Mouse (Mus musculus) cerebellum, postnatal 36 days (tissue): ENCODE measurements around the gene Cd38.
"Not testable (repeated sequence)": the region's sequence is repeated elsewhere in the genome, so short reads cannot be mapped to it uniquely, and the experiment has no call there.

Experiments
- DNase-seq, 2 experiments: peaks; one replicate each; pipeline ENCODE4 v3.0.0; 2021 to 2022; ENCODE audit warnings: mixed read lengths in 2 of 2

The Cd38 gene

DNA sequence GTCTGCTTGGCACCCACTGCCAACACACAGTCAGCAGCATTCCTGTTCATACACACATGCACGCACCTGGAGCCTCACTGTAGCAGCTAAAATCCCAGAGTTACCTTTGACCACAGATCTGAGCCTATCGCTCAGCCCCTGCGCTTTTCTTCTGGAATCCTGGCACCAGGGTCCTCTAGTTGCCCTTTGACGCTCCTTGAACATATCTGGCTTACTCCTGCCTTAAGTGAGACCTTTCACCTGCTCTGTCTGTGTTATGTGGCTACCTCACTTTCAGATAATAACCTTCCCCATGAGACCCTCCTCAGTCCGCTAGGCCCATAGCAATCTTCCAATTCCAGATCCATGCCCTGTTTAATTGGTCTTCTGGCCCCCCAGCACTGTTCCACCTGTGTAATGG, 8.3 kb upstream of the Cd38 start:
- DNase-seq: no peak

DNA sequence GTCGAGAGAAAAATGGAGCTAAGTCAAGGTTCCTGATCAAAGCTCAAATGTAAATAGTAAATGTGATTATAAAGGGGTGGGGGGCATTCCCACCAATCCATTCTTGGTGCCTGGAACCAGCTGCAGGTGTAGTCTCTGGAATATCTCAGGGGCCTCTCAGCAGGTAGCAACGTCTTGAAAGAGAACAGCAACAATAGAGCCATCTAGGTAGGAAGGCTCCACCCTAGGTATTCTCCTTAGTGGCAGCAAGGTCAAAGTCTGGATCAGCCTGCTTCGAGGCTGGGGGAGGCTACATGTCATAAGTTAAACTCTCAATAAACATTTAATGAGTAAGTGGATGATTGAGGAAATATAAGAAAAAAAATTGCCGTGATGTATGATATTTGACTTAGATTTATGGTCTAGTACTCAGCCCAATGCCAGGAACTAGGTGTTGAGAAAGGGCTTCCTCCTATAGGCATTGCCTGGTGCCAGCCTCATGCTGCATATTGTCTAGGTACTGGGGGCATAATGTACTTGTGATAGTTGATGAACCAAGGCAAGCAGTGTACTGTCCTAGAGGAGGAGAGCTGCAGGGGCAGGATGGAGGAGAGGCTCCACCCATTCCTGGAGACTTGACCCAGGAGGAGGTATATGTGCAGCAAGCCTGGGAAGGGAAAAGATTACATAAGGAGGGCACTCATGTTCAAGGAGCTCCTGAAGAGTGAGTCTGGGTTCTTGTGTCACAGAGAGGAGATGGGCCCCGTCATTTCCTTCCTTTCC, 7.5 kb upstream of the Cd38 start:
- no peak for DNase-seq

DNA sequence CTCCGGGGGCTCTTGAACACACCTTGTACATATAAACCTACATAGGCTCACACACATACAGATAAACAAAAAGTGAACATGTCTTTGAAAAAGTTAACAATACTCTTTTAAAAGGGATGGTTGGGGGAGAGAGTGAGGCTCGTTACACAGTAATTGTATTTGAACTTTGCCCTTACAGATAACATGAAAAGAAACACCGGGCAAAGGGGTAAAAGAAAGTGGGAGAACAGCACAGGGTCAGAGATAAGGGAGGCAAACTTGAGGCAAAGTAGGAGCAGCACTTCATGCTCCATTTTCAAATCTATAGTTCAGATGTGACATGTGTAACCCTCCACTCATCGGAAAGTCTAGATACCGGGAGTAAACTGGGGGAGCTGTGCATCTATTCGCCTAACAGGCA, 4.7 kb upstream of the Cd38 start:
- DNase-seq: no peak

DNA sequence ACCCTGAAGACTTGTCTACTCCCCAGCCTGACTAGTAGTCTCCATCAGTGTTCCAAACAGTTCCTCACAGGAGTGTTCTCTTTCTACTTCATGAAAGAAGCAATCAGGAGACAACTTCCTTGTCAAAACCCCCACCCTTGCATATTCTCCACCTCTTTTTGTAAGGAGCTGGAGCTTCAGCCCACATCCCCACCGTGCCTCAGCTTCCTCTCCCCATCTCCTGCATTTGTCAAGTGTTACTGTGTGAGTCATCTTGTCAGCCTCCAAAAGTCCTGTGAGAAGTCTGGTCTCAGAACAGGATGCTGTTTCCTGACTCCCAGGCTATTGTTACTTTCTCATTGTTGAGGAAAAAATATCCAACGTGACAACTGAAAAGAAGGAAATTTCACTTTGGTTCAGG, 3.0 kb upstream of the Cd38 start:
- no peak for DNase-seq

DNA sequence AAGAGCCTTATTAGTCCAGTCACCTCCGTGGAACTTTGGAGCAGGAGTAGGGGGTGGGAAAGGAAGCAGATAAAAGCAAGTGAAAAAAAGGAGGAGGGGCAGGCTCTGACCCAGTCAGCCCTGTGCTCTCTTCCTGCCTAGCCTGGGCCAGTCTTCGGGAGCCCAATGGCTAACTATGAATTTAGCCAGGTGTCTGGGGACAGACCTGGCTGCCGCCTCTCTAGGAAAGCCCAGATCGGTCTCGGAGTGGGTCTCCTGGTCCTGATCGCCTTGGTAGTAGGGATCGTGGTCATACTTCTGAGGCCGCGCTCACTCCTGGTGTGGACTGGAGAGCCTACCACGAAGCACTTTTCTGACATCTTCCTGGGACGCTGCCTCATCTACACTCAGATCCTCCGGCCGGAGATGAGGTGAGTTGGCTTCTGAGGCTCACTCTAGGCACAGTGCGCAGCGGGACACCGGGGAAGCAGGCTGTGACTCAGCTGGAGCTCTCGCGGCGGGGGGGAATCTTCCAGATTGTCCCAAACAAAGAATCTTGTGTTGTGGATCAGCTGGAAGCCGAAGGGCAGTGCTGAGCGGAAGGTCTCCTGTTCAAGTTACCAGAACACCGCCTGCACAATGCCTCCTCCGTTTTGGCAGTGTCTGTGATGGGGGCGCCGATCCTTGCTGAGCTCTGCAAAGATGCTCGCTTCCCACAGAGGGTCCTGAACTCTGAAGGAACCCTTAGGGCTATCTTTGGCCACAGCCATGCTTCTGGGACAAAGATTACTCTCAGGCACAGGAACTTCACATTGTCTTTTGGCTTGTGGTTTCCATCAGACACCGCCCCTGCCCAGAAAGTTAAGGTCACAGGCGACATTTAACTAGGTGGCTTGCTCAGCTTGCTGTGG, 603 bp downstream of the Cd38 start:
- DNase-seq: peak; percentile 36 to 46

DNA sequence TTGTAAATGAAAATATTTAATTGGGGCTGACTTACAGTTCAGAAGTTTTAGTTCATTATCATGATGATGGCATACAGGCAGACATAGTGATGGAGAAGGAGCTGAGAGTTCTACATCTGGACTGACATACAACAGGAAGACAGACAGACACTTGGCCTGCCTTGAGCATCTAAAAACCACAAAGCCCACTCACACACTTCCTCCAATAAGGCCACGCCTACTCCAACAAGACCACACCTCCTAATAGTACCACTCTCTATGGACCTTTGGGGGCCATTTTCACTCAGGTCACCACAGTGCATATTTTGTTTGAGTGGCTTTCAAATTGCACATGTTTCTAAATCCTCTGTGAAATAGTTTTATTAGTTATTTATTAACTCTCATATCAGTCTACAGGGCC, 3.5 kb downstream of the Cd38 start:
- no peak for DNase-seq

DNA sequence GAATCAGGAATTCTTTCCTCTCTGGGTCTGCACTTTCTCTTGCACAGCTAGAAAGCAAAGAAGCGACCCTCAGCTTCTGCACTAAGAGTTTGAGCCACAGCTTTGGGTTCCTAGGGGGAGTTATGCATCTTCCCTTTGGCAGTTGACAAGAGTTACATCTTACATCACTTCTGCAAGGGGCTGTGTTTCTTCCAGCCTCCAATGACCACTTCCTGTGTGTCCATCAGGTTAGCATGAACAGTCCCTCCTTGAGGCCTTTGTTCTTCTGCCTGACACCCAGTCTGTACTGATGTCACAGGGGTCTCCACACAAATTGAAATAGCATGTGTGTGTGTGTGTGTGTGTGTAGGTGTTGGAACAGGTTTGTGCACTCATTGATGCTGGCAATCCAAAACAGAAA, 4.3 kb downstream of the Cd38 start:
- DNase-seq: no peak

DNA sequence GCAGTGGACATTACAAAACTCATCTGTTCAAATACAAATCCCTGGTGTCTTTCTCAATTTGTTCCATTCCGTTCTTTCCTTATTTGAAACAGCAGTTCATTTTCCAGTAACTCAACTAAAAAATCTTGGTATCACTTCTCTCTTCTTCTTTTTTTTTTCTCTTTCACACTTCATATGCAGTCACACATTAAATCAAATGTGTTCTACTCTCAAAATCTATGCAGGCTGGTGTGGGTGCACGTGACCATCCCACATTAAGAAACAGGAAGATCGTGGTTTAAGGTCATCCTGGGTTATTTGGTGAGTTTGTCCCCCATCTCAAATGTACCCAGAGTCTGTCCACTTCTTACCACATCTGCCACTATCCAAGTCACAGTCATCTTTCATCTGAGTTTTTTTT, 13.7 kb downstream of the Cd38 start:
- no peak for DNase-seq

DNA sequence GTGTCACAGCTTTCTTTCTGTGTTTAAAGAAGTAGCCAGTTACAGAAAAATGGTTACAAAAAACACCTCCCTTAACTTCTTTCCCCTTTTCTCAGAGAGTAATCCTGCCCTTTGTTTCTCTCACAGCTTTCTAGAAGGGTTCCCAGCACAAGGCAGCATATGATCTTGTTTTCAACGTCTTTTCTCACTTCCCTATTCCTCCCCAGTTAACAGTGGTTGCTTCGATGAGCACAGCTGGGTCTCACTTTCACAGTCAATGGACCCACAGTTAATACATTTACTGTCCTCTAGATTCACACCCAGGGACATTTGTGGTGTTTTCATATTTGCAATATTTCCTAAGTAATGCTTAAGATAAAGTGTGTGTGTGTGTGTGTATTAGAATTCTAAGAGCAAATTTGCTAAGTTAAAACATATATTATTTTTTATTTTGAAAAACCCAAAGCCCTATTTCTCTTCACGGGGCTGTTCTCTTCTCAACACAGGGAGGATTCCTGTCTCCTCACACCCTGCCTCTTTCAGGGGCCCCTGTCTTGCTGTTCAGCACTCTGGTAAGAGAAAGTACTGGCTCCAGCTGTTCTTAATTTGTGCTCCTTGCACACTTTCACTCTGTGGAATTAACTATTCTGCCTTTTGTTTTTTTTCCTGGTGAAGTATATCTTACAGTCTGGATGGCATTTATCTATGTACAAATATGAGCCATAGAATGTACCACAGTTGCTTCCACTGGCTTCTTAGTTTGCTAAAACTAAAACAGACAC, 16.9 kb downstream of the Cd38 start:
- DNase-seq: no peak

DNA sequence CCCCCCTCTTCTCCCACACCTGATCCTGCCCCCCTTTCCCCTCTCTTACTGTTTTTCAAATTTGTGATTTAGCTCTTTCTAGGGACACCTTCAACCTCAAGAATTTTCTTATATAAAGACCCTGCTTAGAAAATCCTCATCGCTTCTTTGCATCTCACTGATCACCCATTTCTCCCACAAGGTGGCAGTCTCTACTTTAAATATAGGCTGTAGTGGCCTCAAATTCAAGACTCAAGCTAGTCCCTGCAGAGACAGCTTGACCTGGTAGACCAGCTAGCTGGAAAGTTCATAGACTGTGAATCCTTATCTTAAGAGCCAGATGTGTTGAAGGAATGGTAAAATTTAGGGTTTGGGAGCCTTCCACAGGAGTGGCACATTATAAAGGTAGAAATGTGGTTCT, 24.0 kb downstream of the Cd38 start:
- peak in 1 of 2 experiments; percentile 11 for DNase-seq

DNA sequence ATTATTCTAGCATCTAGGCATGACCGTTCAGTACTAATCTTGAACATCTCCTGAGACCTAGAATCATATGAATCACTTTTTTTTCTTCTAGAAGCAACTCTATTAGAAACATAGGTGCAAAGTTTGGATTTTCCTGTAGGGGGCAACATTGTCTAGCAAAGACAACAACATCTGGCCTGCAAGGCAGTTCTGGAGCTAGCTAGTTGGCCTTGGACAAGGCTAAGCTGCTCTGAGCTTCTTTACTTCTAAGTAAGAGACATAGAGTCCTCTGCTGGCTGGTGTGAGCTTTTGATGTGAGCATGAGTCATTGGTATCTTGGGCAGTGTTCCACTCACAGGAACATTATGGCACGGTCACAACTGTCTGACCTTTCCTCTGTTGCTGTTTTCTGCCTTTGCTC, 25.8 kb downstream of the Cd38 start:
- no peak for DNase-seq

DNA sequence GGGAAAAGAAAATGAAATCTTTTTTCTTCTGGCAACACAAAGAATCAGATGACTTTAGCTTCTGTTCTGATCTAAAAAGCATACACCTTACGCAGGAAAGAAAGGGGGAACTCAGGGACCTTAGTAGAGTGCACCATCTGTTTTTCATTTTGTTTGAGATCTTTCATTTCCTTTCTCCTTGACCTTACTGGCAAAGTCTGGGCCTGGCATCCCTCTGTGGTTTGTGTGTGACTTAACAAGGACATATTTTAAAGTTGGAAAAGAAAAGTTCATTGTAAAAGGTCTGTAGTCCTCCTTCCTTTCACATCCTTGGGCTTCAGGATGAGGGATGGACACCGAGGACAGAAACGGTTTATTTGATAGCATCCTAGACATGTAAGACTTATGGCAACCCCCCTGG, 27.6 kb downstream of the Cd38 start:
- DNase-seq: no peak

DNA sequence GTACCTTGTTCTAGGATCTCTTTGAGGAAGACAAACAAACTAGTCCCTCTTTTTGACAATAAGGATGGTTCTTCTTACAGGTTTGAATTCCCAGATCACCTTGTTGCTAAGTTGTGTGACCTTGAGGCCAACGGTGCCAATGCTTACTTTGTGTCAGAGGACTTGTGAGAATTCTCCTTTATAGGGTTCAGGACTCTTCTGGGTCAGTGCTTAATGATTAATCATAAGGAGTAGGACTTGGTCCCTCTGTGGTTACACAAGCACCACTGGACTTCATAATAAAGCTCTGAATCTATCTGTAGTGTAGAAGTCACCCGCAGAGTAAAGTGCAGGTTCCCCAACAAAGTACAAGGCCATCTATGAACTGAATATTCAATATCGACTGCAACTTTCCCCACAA, 36.3 kb downstream of the Cd38 start:
- DNase-seq: no peak

DNA sequence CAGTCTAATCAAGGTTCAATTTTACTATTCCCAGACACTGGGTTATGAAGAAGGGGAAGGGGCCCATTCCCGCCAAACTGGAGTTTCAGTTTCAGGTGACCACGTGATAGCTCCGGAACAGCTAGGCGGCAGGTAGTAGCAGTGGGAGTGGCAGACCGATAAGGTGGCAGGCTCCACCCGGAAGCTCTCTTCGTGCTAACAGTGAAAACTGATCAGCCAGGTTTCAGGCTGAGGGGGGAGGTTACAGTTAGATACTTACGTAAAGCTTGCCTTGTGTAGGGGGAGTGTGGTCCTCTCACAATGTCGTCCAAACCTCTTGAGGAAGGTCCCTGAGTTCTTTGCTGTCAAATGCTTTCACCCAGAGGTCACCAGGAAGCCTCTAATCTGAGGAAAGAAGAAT, 40.9 kb downstream of the Cd38 start:
- DNase-seq: no peak

DNA sequence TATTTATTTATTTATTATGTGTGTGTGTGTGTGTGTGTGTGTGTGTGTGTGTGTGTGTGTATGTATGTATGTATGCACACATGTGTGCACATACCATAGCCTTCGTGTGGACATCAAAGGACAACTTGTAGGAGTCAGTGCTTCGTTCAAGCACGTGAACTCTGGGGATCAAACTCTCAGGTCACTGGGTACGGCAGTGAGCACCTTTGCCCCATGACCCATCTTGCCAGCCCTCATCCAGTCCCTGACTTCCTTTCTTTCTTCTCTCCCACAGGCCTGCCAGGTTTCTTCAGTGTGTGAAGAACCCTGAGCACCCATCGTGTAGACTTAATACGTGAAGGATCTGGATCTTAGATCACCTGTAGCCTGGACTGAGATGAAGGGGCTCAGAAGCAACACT, 41.7 kb downstream of the Cd38 start:
- DNase-seq: no peak

DNA sequence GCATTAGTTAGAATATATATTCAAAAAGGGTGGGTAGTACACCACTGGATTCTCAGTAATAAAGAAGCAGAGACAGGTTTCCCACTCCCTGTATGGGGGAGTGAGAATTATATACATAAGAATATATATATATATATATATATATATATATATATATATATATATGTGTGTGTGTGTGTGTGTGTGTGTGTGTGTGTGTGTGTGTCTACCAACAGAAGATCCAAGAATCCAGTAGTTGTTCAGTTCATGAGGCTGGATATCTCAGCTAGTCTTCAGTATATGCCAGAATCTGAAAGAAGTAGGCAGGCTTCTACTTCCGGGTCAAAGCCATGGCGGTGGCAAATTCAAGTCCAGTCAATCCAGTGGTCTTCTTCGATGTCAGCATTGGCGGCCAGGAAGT, 44.5 kb downstream of the Cd38 start, which contains the start of gene Gm7879:
Gm7879 (plus strand) TSS at position 301 of the 400 bp plus-strand sequence.
- DNase-seq: not testable (repeated sequence)

DNA sequence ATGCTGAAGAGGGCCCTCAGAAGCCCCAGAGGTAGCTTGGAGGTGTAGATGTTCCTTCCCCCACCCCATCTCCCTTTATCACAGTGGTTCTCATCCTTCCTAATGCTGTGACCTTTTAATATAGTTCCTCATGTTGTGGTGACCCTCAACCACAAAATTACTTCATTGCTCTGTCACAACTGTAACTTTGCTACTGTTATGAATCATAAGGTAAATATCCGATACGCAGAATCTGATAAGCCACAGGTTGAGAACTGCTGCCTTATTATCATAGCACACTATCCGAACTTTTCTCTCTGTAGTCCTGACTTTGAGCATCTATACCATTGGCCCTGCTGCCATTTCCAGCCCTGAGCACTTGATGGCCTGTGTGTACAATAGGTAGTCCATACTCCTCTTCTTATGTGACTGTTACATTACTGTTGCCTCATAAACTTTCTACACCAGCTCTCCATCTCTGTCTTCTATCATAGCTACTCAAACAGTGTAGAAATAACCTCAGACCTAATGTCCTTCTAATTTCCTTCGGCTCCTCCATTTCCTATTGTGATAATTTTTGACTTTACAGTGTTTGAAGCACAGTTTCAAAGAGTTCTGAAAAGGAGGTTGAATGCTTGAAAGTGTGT, 47.0 kb downstream of the Cd38 start:
- DNase-seq: no peak

DNA sequence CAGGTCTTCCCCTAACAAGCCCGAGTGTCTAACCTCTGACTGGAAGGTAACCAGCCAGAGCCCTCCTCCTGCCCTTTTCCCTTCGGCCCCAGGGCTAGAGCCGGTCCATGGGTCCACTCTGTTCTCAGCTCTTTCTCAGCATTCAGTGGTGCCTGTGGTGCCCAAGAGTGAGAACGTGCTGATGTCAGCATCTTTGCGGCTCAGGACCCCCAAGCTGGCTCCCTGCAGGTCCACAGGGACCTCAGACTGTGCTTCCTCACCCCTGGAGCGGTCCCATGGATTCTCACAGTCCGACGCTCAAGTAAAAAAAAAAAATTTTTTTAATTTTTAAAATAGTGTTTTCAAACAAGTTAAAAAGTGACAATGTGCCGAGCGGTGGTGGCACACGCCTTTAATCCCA, 53.5 kb downstream of the Cd38 start:
- DNase-seq: no peak

DNA sequence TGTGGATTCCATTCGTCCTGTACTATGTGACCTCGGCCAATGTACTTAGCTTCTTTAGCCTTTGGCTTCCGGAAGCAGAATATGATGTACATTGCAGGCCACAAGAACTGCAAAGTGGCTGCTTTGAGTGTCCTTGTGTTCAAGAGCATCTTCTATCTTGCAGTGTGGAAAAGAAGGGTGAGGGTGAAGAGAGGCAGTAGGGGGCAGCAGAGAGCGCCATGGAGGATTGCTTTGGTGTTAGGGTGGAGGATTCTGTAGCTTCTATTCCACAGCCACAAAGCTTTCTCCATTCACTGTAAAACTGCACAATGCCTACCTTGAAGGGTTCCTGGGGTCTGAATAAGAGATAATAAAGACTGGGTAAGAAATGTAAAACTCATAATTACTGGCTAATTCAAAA, 55.6 kb downstream of the Cd38 start:
- peak; percentile 31 to 33 for DNase-seq

DNA sequence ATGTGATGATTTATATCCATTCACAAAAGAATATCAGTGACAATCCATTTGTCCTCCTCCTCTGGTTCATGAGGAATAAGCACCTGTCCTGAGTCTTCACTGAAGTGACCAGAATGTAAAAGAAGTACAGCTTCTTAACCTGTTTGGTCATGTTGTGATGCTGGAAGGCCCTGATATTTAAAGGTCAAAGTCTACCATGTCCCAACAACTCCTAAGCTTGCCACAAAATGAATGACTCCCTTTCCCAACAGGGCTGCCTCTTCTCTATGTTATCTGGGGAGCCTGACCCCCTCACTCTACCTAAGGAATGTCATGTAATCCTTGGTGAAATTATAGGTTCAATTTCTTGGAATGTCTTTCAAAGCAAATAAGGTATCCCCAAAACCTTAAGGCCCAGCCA, 59.4 kb downstream of the Cd38 start:
- no peak for DNase-seq

DNA sequence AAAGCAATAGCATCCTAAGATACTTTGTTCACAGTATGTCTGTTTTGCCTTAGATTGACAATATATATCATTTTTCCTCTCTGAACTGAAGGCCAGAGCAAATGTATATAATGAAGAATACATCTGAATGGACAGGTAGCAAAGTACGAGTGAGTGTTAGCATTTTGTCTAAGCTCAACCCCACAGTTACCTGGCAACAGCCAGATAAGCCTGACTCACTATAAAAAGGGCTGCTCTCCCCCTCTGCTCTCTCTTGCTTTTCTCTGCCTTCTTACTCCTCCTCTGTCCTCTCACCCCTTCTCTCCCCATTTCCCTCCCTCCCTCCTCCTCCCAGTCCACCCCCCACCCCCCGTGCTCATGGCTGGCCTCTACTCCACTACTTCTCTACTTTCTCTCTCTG, 64.9 kb downstream of the Cd38 start:
- no peak for DNase-seq

DNA sequence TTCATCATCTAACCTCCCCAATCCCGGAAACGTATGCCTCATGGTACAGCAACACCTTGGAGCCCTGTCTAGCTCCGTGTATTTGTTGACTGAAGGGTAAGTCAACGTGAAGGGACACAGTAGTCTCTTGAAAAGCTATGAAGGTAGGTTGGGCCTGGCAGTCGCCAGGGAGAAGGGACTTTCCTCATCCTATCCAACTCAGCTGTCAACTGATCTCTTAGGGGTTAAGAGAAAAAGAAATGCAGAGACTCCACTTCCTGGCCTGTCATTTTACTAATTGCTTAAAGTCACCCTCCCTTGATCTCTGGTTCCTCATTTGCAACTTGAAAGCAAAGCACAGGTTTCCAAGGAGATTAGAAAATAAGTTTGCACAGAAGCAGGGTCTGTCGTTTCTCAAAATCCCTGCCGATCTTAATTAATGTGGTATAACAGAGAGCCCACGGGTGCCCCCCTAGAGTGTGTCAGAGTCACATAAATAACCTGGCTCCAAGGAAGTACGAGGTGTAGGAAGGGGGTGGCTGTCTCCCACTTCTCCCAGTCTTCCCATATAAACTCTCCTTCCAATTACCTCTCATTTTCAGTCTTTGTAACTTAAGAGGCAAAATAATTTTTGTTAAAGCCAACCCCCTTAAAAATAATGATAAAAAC, 79.1 kb downstream of the Cd38 start:
- no peak for DNase-seq
